Mouse (Mus musculus) gastrocnemius, postnatal 4 days (tissue): ENCODE data around the gene Serhl. TPM values are rescaled to one million over a fixed set of nuclear protein-coding genes. Genes with fewer than 3 reads are reported as not detected.

Experiments used
- DNase-seq, 2 experiments: peaks; one replicate each; pipeline ENCODE4 v3.0.0; 2021 to 2022; ENCODE audit warnings: low spot score in 2 of 2, mixed read lengths in 2 of 2
- total RNA-seq, 2 experiments: library from RNA; stranded (reverse); gene quantifications; 2 replicates each; pipeline ENCODE4 v1.2.3; 2021

Serhl gene
- total RNA-seq, 2 experiments from 2014 or later: 33.4 to 41.0 TPM

DNA sequence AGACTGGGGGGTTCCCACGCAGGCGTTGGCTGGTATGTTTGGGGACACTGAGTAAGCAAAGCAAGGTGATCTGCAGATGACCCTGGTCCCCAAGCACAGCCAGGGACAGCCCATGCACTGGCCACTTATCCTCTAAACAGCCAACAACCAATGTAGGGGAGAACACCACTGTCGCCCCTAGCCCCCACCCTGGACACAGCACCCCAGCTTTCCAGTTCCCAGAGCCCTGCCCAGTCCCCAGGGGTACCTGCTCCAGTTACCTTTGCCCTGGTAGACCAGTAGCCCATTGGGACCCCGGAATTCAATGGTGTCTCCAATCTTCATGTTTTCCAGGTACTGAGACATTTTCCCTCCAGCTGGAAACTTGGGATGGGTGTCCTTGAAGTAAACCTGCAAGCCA is 71.3 kb downstream of the Serhl start:
- DNase-seq: no peak

GRCm38 (mm10) chr15:83161062-83161748 is 71.9 kb downstream of the Serhl start:
- DNase-seq: no peak

DNA sequence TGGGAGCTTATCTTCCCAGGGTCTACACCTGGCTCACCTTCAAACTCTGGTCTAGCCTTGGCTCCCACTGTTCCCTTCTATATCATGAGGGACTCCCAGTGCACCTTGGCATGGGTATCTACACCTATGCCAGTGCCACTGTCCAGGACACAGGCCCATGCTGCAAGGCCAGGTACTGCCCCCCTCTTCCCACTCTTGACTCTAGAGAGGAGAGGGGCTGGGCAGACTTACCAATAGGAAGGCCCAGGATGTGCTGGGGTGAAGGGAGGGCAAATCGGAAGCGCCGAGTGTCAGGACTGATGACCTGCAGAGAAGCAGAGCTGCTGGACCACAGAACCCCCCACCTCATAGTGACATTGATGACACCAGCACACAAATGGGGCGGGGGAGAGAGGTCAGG is 72.7 kb downstream of the Serhl start:
- no peak for DNase-seq

DNA sequence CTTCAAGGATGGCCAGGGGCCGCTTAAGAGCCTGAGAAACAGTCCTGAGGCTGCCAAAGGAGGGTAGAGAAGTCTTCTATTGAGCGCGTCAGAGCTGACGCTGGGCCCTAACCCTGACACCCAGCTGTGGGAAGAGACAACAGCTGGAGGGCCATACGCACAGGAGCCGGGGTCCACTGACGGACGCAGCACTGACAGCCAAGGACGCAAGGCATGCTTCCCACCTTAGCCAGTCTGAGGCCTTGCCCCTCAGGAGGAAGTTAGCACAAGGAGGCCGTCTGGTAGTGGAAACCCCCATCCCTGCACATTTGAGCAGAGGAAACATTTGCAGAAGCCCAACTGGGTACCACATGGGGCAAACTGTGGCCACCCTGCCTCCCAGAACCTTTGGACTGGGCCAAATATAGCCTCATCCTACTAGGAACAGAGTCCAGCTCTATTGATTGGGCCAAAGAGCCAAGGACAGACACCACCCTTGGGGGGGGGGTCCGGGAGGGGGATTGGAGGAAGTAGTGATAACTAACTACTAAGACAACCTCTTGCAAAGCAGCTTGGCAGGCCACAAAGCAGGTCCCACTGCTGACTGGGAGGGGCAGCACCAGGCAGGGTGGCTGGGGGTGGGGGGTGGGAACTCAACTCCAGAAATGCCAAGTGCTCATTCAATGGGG is 73.6 kb downstream of the Serhl start:
- DNase-seq: no peak

- peak in 1 of 2 experiments; percentile 49 for DNase-seq
Measured at GRCm38 (mm10) chr15:83164971-83165471, 75.7 kb downstream of the Serhl start.

- DNase-seq: no peak
Measured at GRCm38 (mm10) chr15:83165526-83166315, 76.4 kb downstream of the Serhl start.

Other genes starting within 250 kb of the Serhl start
- gene Tcf20, start 101.6 kb upstream of the Serhl start, total RNA-seq: 10 to 100 TPM; 51.0 to 58.8 TPM
- gene Nfam1, start 56.2 kb upstream of the Serhl start, total RNA-seq: 1 to 10 TPM; 2.5 to 4.2 TPM
- 10 to 100 TPM; 50.3 to 53.5 TPM for gene Rrp7a, start 33.3 kb downstream of the Serhl start, total RNA-seq
- gene Poldip3, start 59.9 kb downstream of the Serhl start, total RNA-seq: 10 to 100 TPM; 62.8 to 67.3 TPM
- gene Cyb5r3, start 83.1 kb downstream of the Serhl start, total RNA-seq: 100 to 1,000 TPM; 171 TPM
- gene A4galt, start 162.3 kb downstream of the Serhl start, total RNA-seq: 10 to 100 TPM in 1 of 2 experiments, 1 to 10 TPM in 1; 9.7 to 11.0 TPM